Mouse (Mus musculus) cerebellum, adult 2 months (tissue): ENCODE measurements around the gene Anks1b.

Experiments
- CTCF ChIP-seq: fragments of 200-500 bp; IDR thresholded peaks from 2 replicates; pipeline ENCODE4 v1.5.1; 2011; ENCODE audit warnings: low read depth, mild to moderate bottlenecking, control low read depth, low read length, moderate library complexity, borderline replicate concordance; ENCODE audit not compliant: insufficient read depth
- POLR2A ChIP-seq: fragments of 200-500 bp; IDR thresholded peaks from 2 replicates; pipeline ENCODE4 v1.6.1; 2011; ENCODE audit warnings: low read length, control low read depth, borderline replicate concordance; ENCODE audit not compliant: insufficient read depth

- TF ChIP-seq CTCF (no peak), POLR2A (no peak)
These were observed 594.2 kb downstream of the Anks1b start for GRCm38 (mm10) chr10:90467546-90467945.
